Mouse (Mus musculus): ENCODE measurements around the gene Ptprk. TPM values are rescaled to one million over a fixed set of nuclear protein-coding genes. Genes with fewer than 3 reads are reported as not detected.

The Ptprk gene
- polyA plus RNA-seq, 1 experiment from 2014 or later, result 22.3 TPM

GRCm38 (mm10) chr10:28498504-28498903 is 423.9 kb downstream of the Ptprk start:
- 83% methylated on average over 3 of the region's 3 CpGs for WGBS
- DNase-seq (ENCODE audit: low spot score) (no peak), ATAC-seq (replicated peaks; ENCODE audit: insufficient number of reproducible peaks, low FRiP score, low TSS enrichment, low read depth) (no peak)
- H3K36me3 ChIP-seq (replicated peaks; ENCODE audit: control insufficient read depth, insufficient read depth, low read depth, low read length), result no peaks in the 10 kb centered on the region
- no peak overlapping the region for H3K4me3 ChIP-seq (ENCODE audit: low read depth, low read length)
- H3K4me1 ChIP-seq (ENCODE audit: control insufficient read depth, insufficient read depth, low read length), result no peaks in the 10 kb centered on the region
- H3K27ac ChIP-seq (replicated peaks; ENCODE audit: low read depth, low read length), result no peak overlapping the region
- H3K4me2 ChIP-seq (ENCODE audit: low read depth, low read length), result no peak overlapping the region
- H3K9me3 ChIP-seq (replicated peaks; ENCODE audit: control insufficient read depth, low read length), result no peaks in the 10 kb centered on the region
- H3K27me3 ChIP-seq (ENCODE audit: control insufficient read depth, insufficient read depth, low read length), result no peaks in the 10 kb centered on the region
- H3K9ac ChIP-seq (replicated peaks; ENCODE audit: low read length), result no peak overlapping the region

DNA sequence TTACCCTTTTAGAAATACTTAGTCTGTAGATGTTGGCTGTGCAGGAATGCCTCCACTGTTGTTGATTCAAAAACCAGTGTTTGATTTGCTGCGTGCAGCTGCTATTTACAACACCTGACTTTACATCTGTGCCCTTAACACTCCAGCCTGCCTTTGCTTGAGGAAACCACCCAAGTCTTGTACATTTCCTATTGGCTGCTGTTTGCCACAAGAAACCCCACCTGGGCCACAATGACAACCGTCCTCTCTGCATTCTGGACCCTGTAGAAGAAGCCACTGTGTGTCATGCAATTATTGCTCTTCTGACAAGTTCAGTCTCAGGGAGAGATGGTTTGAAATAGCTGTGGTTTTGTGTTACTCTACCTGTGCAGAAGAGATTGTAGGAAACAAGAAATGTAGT is 439.0 kb downstream of the Ptprk start:
- Histone ChIP-seq H3K36me3 (replicated peaks; ENCODE audit: control insufficient read depth, insufficient read depth, low read depth, low read length) (no peaks in the 10 kb centered on the region), H3K27me3 (ENCODE audit: control insufficient read depth, insufficient read depth, low read length) (no peaks in the 10 kb centered on the region), H3K9me3 (replicated peaks; ENCODE audit: control insufficient read depth, low read length) (no peaks in the 10 kb centered on the region), H3K4me3 (ENCODE audit: low read depth, low read length) (no peak overlapping the region), H3K27ac (replicated peaks; ENCODE audit: low read depth, low read length) (no peak overlapping the region), H3K9ac (replicated peaks; ENCODE audit: low read length) (no peak overlapping the region), H3K4me2 (ENCODE audit: low read depth, low read length) (no peak overlapping the region), H3K4me1 (ENCODE audit: control insufficient read depth, insufficient read depth, low read length) (no peaks in the 10 kb centered on the region)
- DNase-seq (ENCODE audit: low spot score) (no peak), ATAC-seq (replicated peaks; ENCODE audit: insufficient number of reproducible peaks, low FRiP score, low TSS enrichment, low read depth) (no peak)
- WGBS, result 86% methylated on average over 2 of the region's 2 CpGs

DNA sequence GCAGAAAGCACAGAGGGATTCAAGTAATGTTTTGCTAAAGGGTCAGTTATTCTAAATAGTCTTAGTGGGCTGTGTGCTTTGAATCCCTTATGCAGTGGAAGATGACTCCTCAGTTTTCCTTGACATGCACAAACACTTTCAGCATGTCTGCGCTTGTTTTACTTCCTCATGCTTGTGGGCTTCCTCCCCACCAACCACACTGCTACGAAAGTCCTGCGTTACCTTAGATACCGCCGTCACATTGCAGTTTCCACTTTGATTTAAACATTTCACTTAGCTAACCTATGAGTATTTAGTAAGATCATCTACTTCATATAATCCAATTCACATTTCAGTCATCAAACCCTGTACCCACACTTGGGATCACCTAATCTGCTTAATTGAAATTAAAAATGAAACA is 441.5 kb downstream of the Ptprk start:
- H3K27ac ChIP-seq (replicated peaks; ENCODE audit: low read depth, low read length), result no peak overlapping the region
- H3K27me3 ChIP-seq (ENCODE audit: control insufficient read depth, insufficient read depth, low read length), result no peaks in the 10 kb centered on the region
- H3K4me3 ChIP-seq (ENCODE audit: low read depth, low read length), result no peak overlapping the region
- WGBS, result 84% methylated on average over 5 of the region's 5 CpGs
- no peak overlapping the region for H3K4me2 ChIP-seq (ENCODE audit: low read depth, low read length)
- no peak overlapping the region for H3K9ac ChIP-seq (replicated peaks; ENCODE audit: low read length)
- ATAC-seq (replicated peaks; ENCODE audit: insufficient number of reproducible peaks, low FRiP score, low TSS enrichment, low read depth) (no peak), DNase-seq (ENCODE audit: low spot score) (no peak)
- H3K36me3 ChIP-seq (replicated peaks; ENCODE audit: control insufficient read depth, insufficient read depth, low read depth, low read length), result no peaks in the 10 kb centered on the region
- H3K4me1 ChIP-seq (ENCODE audit: control insufficient read depth, insufficient read depth, low read length), result no peaks in the 10 kb centered on the region
- no peaks in the 10 kb centered on the region for H3K9me3 ChIP-seq (replicated peaks; ENCODE audit: control insufficient read depth, low read length)

- DNase-seq (ENCODE audit: low spot score), result no peak
- Histone ChIP-seq H3K36me3 (replicated peaks; ENCODE audit: control insufficient read depth, insufficient read depth, low read depth, low read length) (no peaks in the 10 kb centered on the region), H3K27ac (replicated peaks; ENCODE audit: low read depth, low read length) (no peak overlapping the region), H3K4me3 (ENCODE audit: low read depth, low read length) (no peak overlapping the region), H3K27me3 (ENCODE audit: control insufficient read depth, insufficient read depth, low read length) (no peaks in the 10 kb centered on the region), H3K4me1 (ENCODE audit: control insufficient read depth, insufficient read depth, low read length) (no peaks in the 10 kb centered on the region), H3K9me3 (replicated peaks; ENCODE audit: control insufficient read depth, low read length) (no peaks in the 10 kb centered on the region), H3K9ac (replicated peaks; ENCODE audit: low read length) (no peak overlapping the region), H3K4me2 (ENCODE audit: low read depth, low read length) (no peak overlapping the region)
- 87% methylated on average over 3 of the region's 3 CpGs for WGBS
- no peak for ATAC-seq (replicated peaks; ENCODE audit: insufficient number of reproducible peaks, low FRiP score, low TSS enrichment, low read depth)
Observed at GRCm38 (mm10) chr10:28518297-28518696, 443.7 kb downstream of the Ptprk start.

DNA sequence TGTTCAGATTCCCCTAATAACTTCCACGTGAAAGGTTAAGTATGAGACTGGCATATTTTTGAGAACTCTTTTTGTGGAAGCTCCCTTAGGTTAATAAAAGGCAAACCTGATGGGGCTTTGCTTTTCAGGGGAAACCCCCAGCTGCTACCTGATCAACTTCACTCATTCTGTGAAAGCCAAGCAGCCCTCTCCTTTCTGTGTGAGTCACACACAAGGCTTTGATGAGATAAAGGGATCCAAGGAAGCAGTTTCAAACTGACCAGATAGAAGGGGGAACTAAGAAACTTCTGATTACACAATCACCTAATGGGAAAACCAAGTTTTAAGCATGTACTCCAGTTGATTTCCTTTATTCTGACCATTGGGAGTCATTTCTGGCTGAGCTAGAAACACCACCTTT is 445.2 kb downstream of the Ptprk start:
- Histone ChIP-seq H3K36me3 (replicated peaks; ENCODE audit: control insufficient read depth, insufficient read depth, low read depth, low read length) (no peaks in the 10 kb centered on the region), H3K4me1 (ENCODE audit: control insufficient read depth, insufficient read depth, low read length) (no peaks in the 10 kb centered on the region), H3K4me3 (ENCODE audit: low read depth, low read length) (no peak overlapping the region), H3K27me3 (ENCODE audit: control insufficient read depth, insufficient read depth, low read length) (no peaks in the 10 kb centered on the region), H3K9me3 (replicated peaks; ENCODE audit: control insufficient read depth, low read length) (no peaks in the 10 kb centered on the region), H3K4me2 (ENCODE audit: low read depth, low read length) (no peak overlapping the region), H3K9ac (replicated peaks; ENCODE audit: low read length) (no peak overlapping the region), H3K27ac (replicated peaks; ENCODE audit: low read depth, low read length) (no peak overlapping the region)
- ATAC-seq (replicated peaks; ENCODE audit: insufficient number of reproducible peaks, low FRiP score, low TSS enrichment, low read depth) (no peak), DNase-seq (ENCODE audit: low spot score) (no peak)
- WGBS, result 78% methylated on average over 1 of the region's 1 CpGs

- Histone ChIP-seq H3K27ac (replicated peaks; ENCODE audit: low read depth, low read length) (no peak overlapping the region), H3K4me3 (ENCODE audit: low read depth, low read length) (no peak overlapping the region), H3K4me2 (ENCODE audit: low read depth, low read length) (no peak overlapping the region), H3K36me3 (replicated peaks; ENCODE audit: control insufficient read depth, insufficient read depth, low read depth, low read length) (no peaks in the 10 kb centered on the region), H3K4me1 (ENCODE audit: control insufficient read depth, insufficient read depth, low read length) (no peaks in the 10 kb centered on the region), H3K9ac (replicated peaks; ENCODE audit: low read length) (no peak overlapping the region), H3K9me3 (replicated peaks; ENCODE audit: control insufficient read depth, low read length) (no peaks in the 10 kb centered on the region), H3K27me3 (ENCODE audit: control insufficient read depth, insufficient read depth, low read length) (no peaks in the 10 kb centered on the region)
- DNase-seq (ENCODE audit: low spot score), result no peak
- 83% methylated on average over 14 of the region's 14 CpGs for WGBS
- no peak for ATAC-seq (replicated peaks; ENCODE audit: insufficient number of reproducible peaks, low FRiP score, low TSS enrichment, low read depth)
Observed at GRCm38 (mm10) chr10:28523992-28524735, 449.5 kb downstream of the Ptprk start.

GRCm38 (mm10) chr10:28540595-28540994 is 466.0 kb downstream of the Ptprk start:
- no peak overlapping the region for H3K27ac ChIP-seq (replicated peaks; ENCODE audit: low read depth, low read length)
- no peak for DNase-seq (ENCODE audit: low spot score)
- H3K4me3 ChIP-seq (ENCODE audit: low read depth, low read length), result no peak overlapping the region
- no peak for ATAC-seq (replicated peaks; ENCODE audit: insufficient number of reproducible peaks, low FRiP score, low TSS enrichment, low read depth)
- H3K36me3 ChIP-seq (replicated peaks; ENCODE audit: control insufficient read depth, insufficient read depth, low read depth, low read length), result no peaks in the 10 kb centered on the region
- WGBS, result 76% methylated on average over 4 of the region's 4 CpGs
- no peak overlapping the region for H3K4me2 ChIP-seq (ENCODE audit: low read depth, low read length)
- H3K4me1 ChIP-seq (ENCODE audit: control insufficient read depth, insufficient read depth, low read length), result no peaks in the 10 kb centered on the region
- H3K9ac ChIP-seq (replicated peaks; ENCODE audit: low read length), result no peak overlapping the region
- no peaks in the 10 kb centered on the region for H3K9me3 ChIP-seq (replicated peaks; ENCODE audit: control insufficient read depth, low read length)
- no peaks in the 10 kb centered on the region for H3K27me3 ChIP-seq (ENCODE audit: control insufficient read depth, insufficient read depth, low read length)

DNA sequence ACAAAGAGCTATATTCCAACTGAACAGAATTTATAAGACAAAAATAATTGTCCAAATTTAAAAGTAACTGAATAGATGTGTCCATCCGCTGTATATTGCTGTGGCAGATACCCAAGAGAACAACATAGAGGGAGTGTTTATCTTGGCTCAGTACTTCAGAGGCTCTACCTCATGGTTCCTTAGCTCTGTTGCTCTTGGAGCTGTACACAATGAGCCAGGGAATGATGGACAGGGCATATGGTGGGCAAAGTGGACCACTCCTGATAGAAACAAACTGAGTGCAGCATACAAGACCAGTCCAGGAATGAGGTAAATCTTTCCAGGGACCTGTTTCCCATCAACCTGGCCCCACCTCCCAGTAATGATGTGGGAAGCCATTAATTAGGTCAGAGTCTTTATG is 468.1 kb downstream of the Ptprk start:
- no peaks in the 10 kb centered on the region for H3K27me3 ChIP-seq (ENCODE audit: control insufficient read depth, insufficient read depth, low read length)
- no peaks in the 10 kb centered on the region for H3K36me3 ChIP-seq (replicated peaks; ENCODE audit: control insufficient read depth, insufficient read depth, low read depth, low read length)
- no peak overlapping the region for H3K4me2 ChIP-seq (ENCODE audit: low read depth, low read length)
- H3K4me3 ChIP-seq (ENCODE audit: low read depth, low read length), result no peak overlapping the region
- no peak overlapping the region for H3K27ac ChIP-seq (replicated peaks; ENCODE audit: low read depth, low read length)
- H3K9me3 ChIP-seq (replicated peaks; ENCODE audit: control insufficient read depth, low read length), result no peaks in the 10 kb centered on the region
- 92% methylated on average over 1 of the region's 1 CpGs for WGBS
- H3K9ac ChIP-seq (replicated peaks; ENCODE audit: low read length), result no peak overlapping the region
- ATAC-seq (replicated peaks; ENCODE audit: insufficient number of reproducible peaks, low FRiP score, low TSS enrichment, low read depth), result no peak
- no peaks in the 10 kb centered on the region for H3K4me1 ChIP-seq (ENCODE audit: control insufficient read depth, insufficient read depth, low read length)
- no peak for DNase-seq (ENCODE audit: low spot score)
